Mouse (Mus musculus) bone marrow macrophage, adult 2 months (primary cell): ENCODE data around the gene C1ql4.

ENCODE experiments used
- CTCF ChIP-seq: IDR thresholded peaks from 2 replicates; pipeline ENCODE4 v1.5.1; 2012; ENCODE audit warnings: low read depth, mild to moderate bottlenecking, low read length, moderate library complexity
- POLR2A ChIP-seq: IDR thresholded peaks from 2 replicates; pipeline ENCODE4 v1.6.1; 2012; ENCODE audit warnings: mild to moderate bottlenecking, low read depth, low read length, borderline replicate concordance

GRCm38 (mm10) chr15:99083867-99084557, 3.6 kb downstream of the C1ql4 start:
- TF ChIP-seq CTCF (no peak), POLR2A (no peak)
